Mouse (Mus musculus): ENCODE measurements around the gene Pak1ip1.
"Not testable (repeated sequence)": the region's sequence is repeated elsewhere in the genome, so short reads cannot be mapped to it uniquely, and the experiment has no call there.

Pak1ip1 gene

GRCm38 (mm10) chr13:41000926-41001639, at the start of gene Pak1ip1:
Gene Pak1ip1 (plus strand): TSS chr13:41001023.
- DNase-seq (ENCODE audit: low spot score): peak; percentile 87

GRCm38 (mm10) chr13:40951386-40951976, 49.3 kb upstream of the Pak1ip1 start:
- no peak for DNase-seq (ENCODE audit: low spot score)

GRCm38 (mm10) chr13:40953231-40953630, 47.6 kb upstream of the Pak1ip1 start:
- no peak for DNase-seq (ENCODE audit: low spot score)

GRCm38 (mm10) chr13:40955773-40956172, 45.0 kb upstream of the Pak1ip1 start:
- no peak for DNase-seq (ENCODE audit: low spot score)

- DNase-seq (ENCODE audit: low spot score): no peak
Observed at GRCm38 (mm10) chr13:40967609-40968008, 33.2 kb upstream of the Pak1ip1 start.

GRCm38 (mm10) chr13:40968564-40968963, 32.3 kb upstream of the Pak1ip1 start:
- no peak for DNase-seq (ENCODE audit: low spot score)

- DNase-seq (ENCODE audit: low spot score): no peak
Observed at GRCm38 (mm10) chr13:40969761-40970390, 30.9 kb upstream of the Pak1ip1 start.

- DNase-seq (ENCODE audit: low spot score): no peak
Observed at GRCm38 (mm10) chr13:40971261-40971660, 29.6 kb upstream of the Pak1ip1 start.

- no peak for DNase-seq (ENCODE audit: low spot score)
Observed at GRCm38 (mm10) chr13:40971831-40972230, 29.0 kb upstream of the Pak1ip1 start.

- no peak for DNase-seq (ENCODE audit: low spot score)
Observed at GRCm38 (mm10) chr13:40972976-40973375, 27.8 kb upstream of the Pak1ip1 start.

- DNase-seq (ENCODE audit: low spot score): no peak
Observed at GRCm38 (mm10) chr13:40977609-40978008, 23.2 kb upstream of the Pak1ip1 start.

GRCm38 (mm10) chr13:40978652-40979051, 22.2 kb upstream of the Pak1ip1 start:
- DNase-seq (ENCODE audit: low spot score): no peak

- DNase-seq (ENCODE audit: low spot score): no peak
Observed at GRCm38 (mm10) chr13:40979321-40979720, 21.5 kb upstream of the Pak1ip1 start.

GRCm38 (mm10) chr13:40982759-40983158, 18.1 kb upstream of the Pak1ip1 start:
- no peak for DNase-seq (ENCODE audit: low spot score)

- DNase-seq (ENCODE audit: low spot score): no peak
Observed at GRCm38 (mm10) chr13:40986081-40986480, 14.7 kb upstream of the Pak1ip1 start.

- not testable (repeated sequence) for DNase-seq (ENCODE audit: low spot score)
Observed at GRCm38 (mm10) chr13:40987608-40988303, 13.1 kb upstream of the Pak1ip1 start.

- DNase-seq (ENCODE audit: low spot score): no peak
Observed at GRCm38 (mm10) chr13:40988418-40988817, 12.4 kb upstream of the Pak1ip1 start.

- DNase-seq (ENCODE audit: low spot score): no peak
Observed at GRCm38 (mm10) chr13:40994487-40995263, 6.1 kb upstream of the Pak1ip1 start.

- DNase-seq (ENCODE audit: low spot score): not testable (repeated sequence)
Observed at GRCm38 (mm10) chr13:40998537-40998936, 2.3 kb upstream of the Pak1ip1 start.

- no peak for DNase-seq (ENCODE audit: low spot score)
Observed at GRCm38 (mm10) chr13:41000140-41000925, 490 bp upstream of the Pak1ip1 start.

- no peak for DNase-seq (ENCODE audit: low spot score)
Observed at GRCm38 (mm10) chr13:41002001-41002400, 1.2 kb downstream of the Pak1ip1 start.
